Mouse (Mus musculus): ENCODE measurements around the gene Cdyl2.

GRCm38 (mm10) chr8:116661521-116661920, 71.3 kb downstream of the Cdyl2 start:
- no peak for TF ChIP-seq POLR2A (IDR thresholded peaks at IDR 0.05; ENCODE audit: low read depth, low read length)
- no peak for TF ChIP-seq CTCF (IDR thresholded peaks at IDR 0.05; ENCODE audit: extremely low read depth, insufficient read depth, insufficient read length, insufficient replicate concordance)
